Mouse (Mus musculus): Measurements from ENCODE around the gene Zbtb17.

DNA sequence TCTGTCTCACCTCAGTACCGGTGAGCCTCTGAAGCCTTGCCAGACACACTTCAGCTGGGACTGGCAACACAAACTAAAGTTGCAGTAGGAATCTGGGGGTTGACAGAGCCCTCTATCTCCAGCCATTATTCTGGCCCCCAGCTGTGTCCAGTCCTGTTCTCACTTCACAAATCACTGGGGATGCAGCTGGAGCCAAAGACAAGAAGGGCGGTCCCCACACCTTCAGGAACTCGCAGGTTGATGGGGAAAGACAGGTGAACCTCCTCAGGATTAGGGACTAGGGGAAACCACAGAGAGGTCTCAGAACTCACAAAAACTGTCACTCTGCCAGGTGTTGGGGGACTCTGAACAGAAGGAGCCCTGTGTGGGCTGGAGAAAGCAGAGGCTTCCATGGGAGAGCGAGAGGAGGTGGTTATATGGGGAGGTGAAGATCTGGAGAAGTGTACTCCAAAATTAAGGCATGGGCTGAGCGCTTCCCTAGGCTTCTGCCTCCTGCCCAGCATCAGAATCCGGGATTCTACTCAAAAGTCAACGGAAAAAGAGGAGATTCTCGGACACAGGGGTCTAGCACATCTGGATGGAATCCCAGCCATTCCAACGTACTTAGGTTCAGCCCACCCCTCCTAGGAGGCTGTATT is 24.1 kb upstream of the Zbtb17 start, which contains the start of gene Hspb7:
- TF ChIP-seq CTCF (IDR thresholded peaks at IDR 0.05; ENCODE audit: insufficient read depth, low read depth, low read length), result no peak
- TF ChIP-seq POLR2A (IDR thresholded peaks at IDR 0.05; ENCODE audit: insufficient read depth, low read depth, low read length), result no peak

Data from olfactory bulb, adult 2 months (tissue).